Mouse (Mus musculus) bone marrow macrophage, adult 2 months (primary cell): Measurements from ENCODE around the gene Zfp385a. TPM values are rescaled to one million over a fixed set of nuclear protein-coding genes. Genes with fewer than 3 reads are reported as not detected.

Experiments used
- H3K27ac ChIP-seq: 2 replicates; pipeline ENCODE4 v1.5.1; 2012; ENCODE audit warnings: low read depth, low read length; ENCODE audit not compliant: insufficient read depth
- H3K4me1 ChIP-seq: 2 replicates; pipeline ENCODE4 v1.6.1; 2012; ENCODE audit warnings: low read length; ENCODE audit not compliant: control insufficient read depth, insufficient read depth
- H3K4me3 ChIP-seq: 2 replicates; pipeline ENCODE4 v1.5.1; 2012; ENCODE audit warnings: mild to moderate bottlenecking, low read length, moderate library complexity; ENCODE audit not compliant: insufficient read depth
- CTCF ChIP-seq: IDR thresholded peaks from 2 replicates; pipeline ENCODE4 v1.5.1; 2012; ENCODE audit warnings: low read depth, mild to moderate bottlenecking, low read length, moderate library complexity
- POLR2A ChIP-seq: IDR thresholded peaks from 2 replicates; pipeline ENCODE4 v1.6.1; 2012; ENCODE audit warnings: mild to moderate bottlenecking, low read depth, low read length, borderline replicate concordance
- polyA plus RNA-seq: library from polyadenylated mRNA; stranded (reverse); fragments of >200 nt; gene quantifications from 2 replicates; pipeline ENCODE4 v1.2.4, GENCODE M21; 2012; ENCODE audit not compliant: missing spikeins, insufficient read depth, insufficient read length

Zfp385a gene
- polyA plus RNA-seq, 1 experiment = 86.1 TPM

- TF ChIP-seq POLR2A (no peak), CTCF (no peak)
- Histone ChIP-seq H3K4me1 (peaks cover 22% of the 10 kb centered on the region), H3K27ac (no peak overlapping the region), H3K4me3 (peak overlapping the region; percentile 43)
Observed at GRCm38 (mm10) chr15:103323070-103323454, 16.8 kb downstream of the Zfp385a start.

GRCm38 (mm10) chr15:103322396-103322795, 17.5 kb downstream of the Zfp385a start:
- Histone ChIP-seq H3K27ac (no peak overlapping the region), H3K4me1 (peaks cover 28% of the 10 kb centered on the region), H3K4me3 (no peak overlapping the region)
- TF ChIP-seq POLR2A = no peak
- no peak for TF ChIP-seq CTCF

GRCm38 (mm10) chr15:103321076-103321475, 18.8 kb downstream of the Zfp385a start:
- Histone ChIP-seq H3K4me1 (peaks cover 34% of the 10 kb centered on the region), H3K4me3 (no peak overlapping the region), H3K27ac (no peak overlapping the region)
- no peak for TF ChIP-seq CTCF
- TF ChIP-seq POLR2A = no peak

GRCm38 (mm10) chr15:103318201-103318816, 21.6 kb downstream of the Zfp385a start:
- Histone ChIP-seq H3K4me3 (no peak overlapping the region), H3K27ac (no peak overlapping the region), H3K4me1 (peaks cover 31% of the 10 kb centered on the region)
- TF ChIP-seq POLR2A (no peak), CTCF (no peak)

DNA sequence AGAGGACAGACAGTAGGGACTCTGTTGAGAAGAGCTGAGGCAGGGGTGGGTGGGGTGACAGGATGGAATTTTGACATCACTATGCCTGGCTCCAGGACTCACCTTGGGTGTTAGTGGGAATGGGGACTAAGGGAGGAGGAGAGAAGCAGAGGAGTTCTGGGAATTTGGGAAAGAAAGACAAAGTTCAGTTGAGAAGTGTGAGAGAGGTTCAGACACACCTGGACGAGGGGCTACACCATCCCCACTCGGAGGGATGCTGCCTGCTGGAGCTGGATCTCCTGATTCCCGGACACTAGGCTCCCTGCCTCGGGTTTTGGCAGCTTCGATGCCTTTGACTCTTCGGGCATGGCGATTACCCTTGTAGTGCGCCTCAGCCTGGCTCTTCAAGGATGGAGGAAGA, 22.2 kb downstream of the Zfp385a start:
- Histone ChIP-seq H3K27ac (no peak overlapping the region), H3K4me1 (peaks cover 33% of the 10 kb centered on the region), H3K4me3 (no peak overlapping the region)
- TF ChIP-seq POLR2A = no peak
- 0 out of 2 replicates have a peak, but pooled peaks have one; percentile 7 for TF ChIP-seq CTCF

DNA sequence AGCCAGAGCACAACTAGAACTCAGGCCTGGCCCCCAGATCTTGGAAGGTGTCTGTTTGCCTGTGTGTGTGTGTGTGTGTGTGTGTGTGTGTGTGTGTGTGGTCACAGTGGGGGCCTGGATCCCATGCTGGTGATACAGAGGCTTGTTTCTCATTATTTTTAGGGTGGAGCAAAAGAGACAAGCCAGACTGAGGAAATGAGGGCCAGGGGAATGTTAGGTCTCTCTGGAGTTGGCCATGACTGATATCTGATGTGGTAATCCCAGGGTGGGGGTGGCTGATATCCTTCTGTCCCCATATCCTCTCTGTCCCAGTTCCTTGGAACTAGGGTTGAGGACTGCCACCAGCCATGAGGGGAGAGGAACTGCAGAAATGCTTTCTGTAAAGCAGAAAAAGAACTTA, 22.8 kb downstream of the Zfp385a start:
- Histone ChIP-seq H3K4me3 (no peak overlapping the region), H3K4me1 (peaks cover 34% of the 10 kb centered on the region), H3K27ac (no peak overlapping the region)
- no peak for TF ChIP-seq POLR2A
- no peak for TF ChIP-seq CTCF

DNA sequence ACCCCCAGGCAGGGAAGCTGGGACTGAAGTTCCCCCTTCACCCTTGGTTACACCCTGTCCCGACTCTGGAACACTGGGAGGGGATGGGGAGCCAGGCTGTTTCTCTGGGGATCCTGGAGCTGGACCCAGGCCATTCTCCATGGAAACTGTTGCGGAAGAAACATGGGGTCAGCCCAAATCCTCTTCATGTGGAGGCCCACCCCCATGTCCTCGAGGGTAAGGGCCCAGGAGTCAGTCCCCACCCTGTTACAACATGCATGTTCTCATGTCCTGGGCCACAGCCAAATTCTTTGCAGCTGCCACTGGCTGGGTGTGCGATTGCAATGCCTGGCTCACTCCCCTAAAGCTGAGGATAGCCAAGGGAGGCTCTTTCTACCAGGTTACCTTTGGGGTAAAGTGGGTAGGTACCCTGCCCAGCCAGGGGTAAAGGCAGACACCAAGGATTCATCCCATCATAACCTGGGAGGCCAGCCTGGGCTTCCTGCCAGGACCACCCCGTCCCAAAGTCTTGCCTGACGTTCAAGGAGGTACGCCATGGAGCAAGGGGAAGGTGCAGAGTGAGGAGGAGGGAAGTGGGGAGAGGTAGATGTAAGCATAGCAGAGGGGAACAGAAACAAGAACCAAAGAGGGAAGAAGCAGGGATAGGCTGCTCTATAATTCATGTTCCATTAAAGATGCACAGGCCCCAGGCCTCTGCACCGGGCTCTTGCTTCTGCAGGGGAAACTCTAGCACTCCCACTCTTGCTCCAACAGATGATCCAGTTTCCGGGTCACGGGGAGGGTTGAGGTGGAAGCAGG, 23.7 kb downstream of the Zfp385a start:
- Histone ChIP-seq H3K4me1 (peaks cover 28% of the 10 kb centered on the region), H3K4me3 (no peak overlapping the region), H3K27ac (no peak overlapping the region)
- TF ChIP-seq POLR2A = no peak
- no peak for TF ChIP-seq CTCF

- TF ChIP-seq CTCF = no peak
- no peak for TF ChIP-seq POLR2A
- no peak overlapping the region for H3K27ac ChIP-seq
- H3K4me3 ChIP-seq = no peak overlapping the region
- peaks cover 31% of the 10 kb centered on the region for H3K4me1 ChIP-seq
Observed at GRCm38 (mm10) chr15:103315011-103315502, 24.8 kb downstream of the Zfp385a start.

DNA sequence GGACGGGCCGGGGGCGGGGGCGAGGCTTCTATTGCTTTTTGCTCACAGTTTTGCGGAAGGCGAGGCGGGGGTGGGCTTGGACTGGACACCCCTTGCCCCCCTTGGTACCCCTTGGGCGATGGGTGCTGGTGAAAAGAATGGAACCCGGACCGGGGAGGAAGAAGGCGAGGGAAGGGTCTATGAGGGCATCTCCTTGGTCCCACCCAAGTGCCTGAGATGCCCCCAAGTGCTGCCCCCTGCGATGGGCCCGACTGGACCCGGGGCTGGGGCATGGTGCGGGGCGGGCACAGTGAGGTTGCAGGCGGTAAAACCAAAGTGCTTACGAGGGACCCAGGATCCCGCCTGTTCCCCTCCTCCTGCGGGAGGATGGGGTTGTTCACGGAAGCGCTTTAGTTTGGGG, 25.7 kb downstream of the Zfp385a start:
- Histone ChIP-seq H3K4me1 (peaks cover 40% of the 10 kb centered on the region), H3K4me3 (no peak overlapping the region), H3K27ac (no peak overlapping the region)
- TF ChIP-seq POLR2A = no peak

GRCm38 (mm10) chr15:103313495-103314095, 26.3 kb downstream of the Zfp385a start:
- no peak for TF ChIP-seq CTCF
- TF ChIP-seq POLR2A = no peak

DNA sequence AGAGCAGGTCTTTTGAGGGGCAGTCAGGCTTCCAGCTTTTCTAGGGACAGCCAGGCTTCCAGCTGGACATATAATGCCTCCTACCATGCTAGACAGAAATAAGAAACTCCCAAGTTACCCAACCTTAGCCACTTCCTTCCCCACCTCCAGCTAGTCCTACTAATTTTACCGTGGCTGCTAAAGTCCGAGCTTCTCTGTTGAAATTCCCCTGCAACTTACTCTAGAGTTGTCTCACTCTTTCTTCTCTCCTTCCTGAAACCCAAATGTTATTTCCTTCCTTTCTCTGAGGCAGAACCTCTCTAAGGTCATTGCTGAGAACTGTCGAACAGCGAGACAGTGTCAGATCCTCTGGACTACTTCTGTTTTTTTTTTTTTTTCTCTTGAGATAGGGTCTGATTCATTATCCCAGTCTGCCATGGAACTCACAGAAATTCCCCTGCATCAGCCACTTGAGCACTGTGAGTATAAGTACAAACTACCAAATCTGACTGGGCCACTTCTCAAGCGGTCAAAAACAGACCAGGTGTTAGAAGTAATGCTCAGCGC, 29.5 kb downstream of the Zfp385a start, which contains the start of gene Gpr84:
Gene Gpr84 (minus strand): TSS at position 248 of the 546 bp plus-strand sequence.
- peaks cover 57% of the 10 kb centered on the region for H3K4me1 ChIP-seq
- TF ChIP-seq CTCF (no peak), POLR2A (no peak)
- peak within 1 kb of the TSS; percentile 72 for H3K27ac ChIP-seq
- peak within 1 kb of the TSS; percentile 34 for H3K4me3 ChIP-seq

More at GRCm38 (mm10) chr15:103313495-103314095, 26.3 kb downstream of the Zfp385a start:
- Histone ChIP-seq H3K4me3 (no peak overlapping the region), H3K27ac (no peak overlapping the region), H3K4me1 (peaks cover 46% of the 10 kb centered on the region)
